Mouse (Mus musculus) monocyte, adult 59 days (primary cell): Measurements from ENCODE around the gene Prl7d1. TPM values are rescaled to one million over a fixed set of nuclear protein-coding genes. Genes with fewer than 3 reads are reported as not detected.

Experiments used
- total RNA-seq, 2 experiments: library from RNA; stranded (reverse); gene quantifications; one replicate each; pipeline ENCODE4 v1.2.4; 2023

Prl7d1 gene
- not detected for total RNA-seq

DNA sequence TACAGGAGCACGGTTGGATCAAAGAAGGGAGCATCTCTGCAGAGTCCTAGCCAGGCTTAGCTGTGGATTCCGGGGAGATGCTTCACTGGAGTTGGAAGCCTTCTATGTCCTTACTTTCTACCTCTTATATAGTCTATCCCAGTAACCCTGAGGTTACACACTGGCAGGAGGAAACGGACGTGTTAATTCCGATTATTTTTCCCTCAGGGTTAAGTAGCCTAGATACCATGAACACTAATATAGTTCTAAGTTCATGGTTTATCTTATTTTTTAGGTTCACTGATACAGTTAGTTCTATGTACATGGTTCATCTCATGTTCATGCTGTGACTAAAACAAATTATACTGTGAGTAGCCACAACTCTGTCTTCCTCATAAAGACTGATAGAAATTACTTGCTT, at the start of gene Prl7d1:
Prl7d1 (minus strand) TSS at position 101 of the 400 bp plus-strand sequence.

GRCm38 (mm10) chr13:27667936-27668335, 48.6 kb downstream of the Prl7d1 start, which contains the start of gene Prl7a2:
Prl7a2 (minus strand) TSS chr13:27668036.

Other genes starting within 250 kb of the Prl7d1 start
- gene Prl8a8, start 203.5 kb downstream of the Prl7d1 start, total RNA-seq, result not detected
- not detected for gene Prl8a9, start 152.1 kb downstream of the Prl7d1 start, total RNA-seq
- gene Prl8a1, start 134.6 kb downstream of the Prl7d1 start, total RNA-seq, result not detected
- not detected for gene Prl7b1, start 106.2 kb downstream of the Prl7d1 start, total RNA-seq
- gene Prl7a1, start 74.2 kb downstream of the Prl7d1 start, total RNA-seq, result not detected
- not detected for gene Prl7a2, start 48.7 kb downstream of the Prl7d1 start, total RNA-seq
- gene Prl7c1, start 64.1 kb upstream of the Prl7d1 start, total RNA-seq, result not detected
- not detected for gene Prl2a1, start 84.9 kb upstream of the Prl7d1 start, total RNA-seq
- gene Prl2c1, start 132.6 kb upstream of the Prl7d1 start, total RNA-seq, result not detected